Mouse (Mus musculus) urinary bladder, postnatal 14 days (tissue): ENCODE data around the gene Pip5k1a.
"Not testable (repeated sequence)": the region's sequence is repeated elsewhere in the genome, so short reads cannot be mapped to it uniquely, and the experiment has no call there.

Experiments used
- DNase-seq: peaks from one replicate; pipeline ENCODE4 v3.0.0; 2021; ENCODE audit warnings: low spot score

Gene Pip5k1a

GRCm38 (mm10) chr3:95106338-95107117 lies at the start of gene Pip5k1a:
Pip5k1a (minus strand) TSS chr3:95106930.
- DNase-seq: peak; percentile 95

- DNase-seq: no peak
Observed at GRCm38 (mm10) chr3:95153874-95154273, 47.1 kb upstream of the Pip5k1a start.

- no peak for DNase-seq
Observed at GRCm38 (mm10) chr3:95147924-95148323, 41.2 kb upstream of the Pip5k1a start.

GRCm38 (mm10) chr3:95142617-95143011 lies 35.9 kb upstream of the Pip5k1a start:
- DNase-seq: peak; percentile 86

GRCm38 (mm10) chr3:95141952-95142616 lies 35.4 kb upstream of the Pip5k1a start, which contains the start of gene Tnfaip8l2:
Tnfaip8l2 (minus strand) TSS chr3:95142360.
- DNase-seq: no peak

GRCm38 (mm10) chr3:95141474-95141873 lies 34.7 kb upstream of the Pip5k1a start:
- no peak for DNase-seq

- DNase-seq: no peak
Observed at GRCm38 (mm10) chr3:95140795-95141194, 34.1 kb upstream of the Pip5k1a start.

- DNase-seq: no peak
Observed at GRCm38 (mm10) chr3:95140289-95140595, 33.5 kb upstream of the Pip5k1a start.

GRCm38 (mm10) chr3:95139586-95140288 lies 33.0 kb upstream of the Pip5k1a start:
- no peak for DNase-seq

GRCm38 (mm10) chr3:95136336-95136735 lies 29.6 kb upstream of the Pip5k1a start:
- DNase-seq: no peak

- no peak for DNase-seq
Observed at GRCm38 (mm10) chr3:95135433-95136052, 28.8 kb upstream of the Pip5k1a start.

GRCm38 (mm10) chr3:95135023-95135422 lies 28.3 kb upstream of the Pip5k1a start:
- peak; percentile 74 for DNase-seq

GRCm38 (mm10) chr3:95134133-95134532 lies 27.4 kb upstream of the Pip5k1a start:
- DNase-seq: not testable (repeated sequence)

GRCm38 (mm10) chr3:95133680-95134101 lies 27.0 kb upstream of the Pip5k1a start, which contains the start of the genes Scnm1 and Lysmd1:
Scnm1 (minus strand) TSS chr3:95134011.
Lysmd1 (plus strand) TSS chr3:95134088.
- peak; percentile 90 for DNase-seq

GRCm38 (mm10) chr3:95133176-95133575 lies 26.4 kb upstream of the Pip5k1a start:
- DNase-seq: no peak

- not testable (repeated sequence) for DNase-seq
Observed at GRCm38 (mm10) chr3:95132389-95132788, 25.7 kb upstream of the Pip5k1a start.

- DNase-seq: no peak
Observed at GRCm38 (mm10) chr3:95130081-95130480, 23.4 kb upstream of the Pip5k1a start.

- DNase-seq: no peak
Observed at GRCm38 (mm10) chr3:95129226-95129651, 22.5 kb upstream of the Pip5k1a start.

GRCm38 (mm10) chr3:95124972-95125371 lies 18.2 kb upstream of the Pip5k1a start:
- no peak for DNase-seq

GRCm38 (mm10) chr3:95124246-95124645 lies 17.5 kb upstream of the Pip5k1a start, which contains the start of gene Tmod4:
Tmod4 (plus strand) TSS chr3:95124476.
- no peak for DNase-seq

GRCm38 (mm10) chr3:95121580-95121979 lies 14.8 kb upstream of the Pip5k1a start:
- no peak for DNase-seq

GRCm38 (mm10) chr3:95117751-95118150 lies 11.0 kb upstream of the Pip5k1a start:
- DNase-seq: no peak
